Mouse (Mus musculus) testis, adult 2 months (tissue): ENCODE results near the gene Trio. TPM values are rescaled to one million over a fixed set of nuclear protein-coding genes. Genes with fewer than 3 reads are reported as not detected.

ENCODE experiments used
- H3K27ac ChIP-seq: fragments of 200-500 bp; 2 replicates; pipeline ENCODE4 v1.5.1; 2012; ENCODE audit warnings: low read depth, low read length; ENCODE audit not compliant: control insufficient read depth, insufficient read depth
- H3K27me3 ChIP-seq: fragments of 200-500 bp; 2 replicates; pipeline ENCODE4 v1.6.1; 2012; ENCODE audit warnings: mild to moderate bottlenecking, low read length, moderate library complexity; ENCODE audit not compliant: control insufficient read depth, insufficient read depth
- H3K36me3 ChIP-seq: fragments of 200-500 bp; 2 replicates; pipeline ENCODE4 v1.6.1; 2012; ENCODE audit warnings: mild to moderate bottlenecking, low read length; ENCODE audit not compliant: control insufficient read depth, insufficient read depth
- H3K4me1 ChIP-seq: fragments of 200-500 bp; 2 replicates; pipeline ENCODE4 v1.6.1; 2012; ENCODE audit warnings: low read length; ENCODE audit not compliant: control insufficient read depth, insufficient read depth
- H3K4me3 ChIP-seq: fragments of 200-500 bp; 2 replicates; pipeline ENCODE4 v1.5.1; 2012; ENCODE audit warnings: low read depth, mild to moderate bottlenecking, low read length, moderate library complexity, mixed read lengths; ENCODE audit not compliant: control insufficient read depth
- CTCF ChIP-seq: fragments of 200-500 bp; IDR thresholded peaks from 2 replicates; pipeline ENCODE4 v1.5.1; 2012; ENCODE audit warnings: low read depth, mild to moderate bottlenecking, inconsistent platforms, low read length, moderate library complexity; ENCODE audit not compliant: control insufficient read depth, insufficient read depth, insufficient replicate concordance
- POLR2A ChIP-seq: fragments of 200-500 bp; IDR thresholded peaks from 2 replicates; pipeline ENCODE4 v1.6.1; 2012; ENCODE audit warnings: low read depth, mild to moderate bottlenecking, inconsistent platforms, low read length, moderate library complexity; ENCODE audit not compliant: control insufficient read depth
- polyA plus RNA-seq: library from polyadenylated mRNA; depleted of rRNA; stranded (reverse); fragments of >200 nt; gene quantifications from 2 replicates; pipeline ENCODE4 v1.2.3, GENCODE M21; 2012

Gene Trio
- polyA plus RNA-seq, 1 experiment: 18.8 TPM

GRCm38 (mm10) chr15:27871708-27872107 lies 153.9 kb downstream of the Trio start:
- no peak for TF ChIP-seq CTCF
- TF ChIP-seq POLR2A: no peak; the same call in 1 of the 2 replicates
- no peaks in the 10 kb centered on the region for H3K36me3 ChIP-seq
- no peak overlapping the region for H3K4me3 ChIP-seq
- peak overlapping the region; percentile 23; the same call in 1 of the 2 replicates for H3K27ac ChIP-seq
- H3K27me3 ChIP-seq: no peaks in the 10 kb centered on the region
- H3K4me1 ChIP-seq: peaks cover 2% of the 10 kb centered on the region

DNA sequence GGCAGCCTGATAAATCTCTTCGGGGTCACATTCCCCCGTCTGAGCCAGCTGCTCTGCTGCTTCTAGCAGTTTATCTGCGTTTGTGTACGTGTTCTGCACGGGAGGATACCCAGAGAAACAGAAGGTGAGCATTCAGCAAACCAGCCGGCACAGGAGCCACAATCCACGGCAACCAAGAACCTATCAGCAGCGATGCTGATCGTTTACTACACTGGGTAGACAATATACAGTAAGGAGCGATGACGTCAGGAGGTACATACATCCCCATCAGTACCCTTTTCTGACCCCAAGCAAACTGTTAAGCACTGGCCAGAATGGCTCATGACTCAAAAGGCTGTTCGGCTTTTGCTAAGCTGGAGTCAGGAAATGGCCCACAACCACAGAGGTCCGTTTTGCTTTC lies 154.4 kb downstream of the Trio start:
- H3K4me3 ChIP-seq: peak overlapping the region; percentile 14
- H3K27me3 ChIP-seq: no peaks in the 10 kb centered on the region
- peak overlapping the region; percentile 42; the same call in 1 of the 2 replicates for H3K27ac ChIP-seq
- TF ChIP-seq POLR2A (no peak), CTCF (no peak)
- H3K36me3 ChIP-seq: no peaks in the 10 kb centered on the region
- peaks cover 2% of the 10 kb centered on the region for H3K4me1 ChIP-seq

- Histone ChIP-seq H3K4me3 (no peak overlapping the region), H3K4me1 (peaks cover 2% of the 10 kb centered on the region), H3K27me3 (no peaks in the 10 kb centered on the region), H3K27ac (no peak overlapping the region), H3K36me3 (no peaks in the 10 kb centered on the region)
- TF ChIP-seq POLR2A (no peak), CTCF (no peak)
Measured at GRCm38 (mm10) chr15:27869001-27869400, 156.6 kb downstream of the Trio start.

- H3K27ac ChIP-seq: no peak overlapping the region
- no peak overlapping the region for H3K4me3 ChIP-seq
- TF ChIP-seq CTCF (no peak), POLR2A (no peak)
- H3K4me1 ChIP-seq: peaks cover 2% of the 10 kb centered on the region
- no peaks in the 10 kb centered on the region for H3K36me3 ChIP-seq
- no peaks in the 10 kb centered on the region for H3K27me3 ChIP-seq
Measured at GRCm38 (mm10) chr15:27867831-27868230, 157.8 kb downstream of the Trio start.

DNA sequence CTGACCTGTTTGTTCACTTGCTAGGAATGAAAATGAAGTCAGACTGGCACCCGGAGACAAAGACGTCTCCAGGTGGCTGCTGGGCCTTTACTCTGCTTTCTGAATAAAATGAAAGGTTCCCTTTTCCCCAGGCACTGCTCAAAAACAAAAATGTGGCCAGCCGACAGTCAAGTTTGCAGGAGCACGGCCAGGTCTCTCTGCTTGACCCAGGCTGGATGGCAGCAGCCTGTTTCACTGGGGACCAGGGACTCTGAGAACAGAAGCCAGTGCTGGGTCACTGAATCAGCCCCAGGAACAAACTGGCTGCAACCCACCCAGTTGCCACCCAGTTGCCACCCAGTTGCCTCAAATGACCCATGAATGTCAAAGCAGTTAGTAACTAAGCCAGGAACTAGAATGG lies 159.2 kb downstream of the Trio start:
- TF ChIP-seq POLR2A (no peak), CTCF (no peak)
- H3K4me1 ChIP-seq: no peaks in the 10 kb centered on the region; the same call in 1 of the 2 replicates
- no peak overlapping the region for H3K27ac ChIP-seq
- H3K4me3 ChIP-seq: no peak overlapping the region
- no peaks in the 10 kb centered on the region for H3K27me3 ChIP-seq
- no peaks in the 10 kb centered on the region for H3K36me3 ChIP-seq

- Histone ChIP-seq H3K36me3 (no peaks in the 10 kb centered on the region), H3K27ac (no peak overlapping the region), H3K27me3 (no peaks in the 10 kb centered on the region), H3K4me3 (no peak overlapping the region), H3K4me1 (no peaks in the 10 kb centered on the region; the same call in 1 of the 2 replicates)
- TF ChIP-seq POLR2A (no peak), CTCF (no peak)
Measured at GRCm38 (mm10) chr15:27866053-27866452, 159.6 kb downstream of the Trio start.

- no peaks in the 10 kb centered on the region for H3K4me1 ChIP-seq
- H3K27me3 ChIP-seq: no peaks in the 10 kb centered on the region
- no peak overlapping the region for H3K27ac ChIP-seq
- no peak for TF ChIP-seq POLR2A
- no peak for TF ChIP-seq CTCF
- no peak overlapping the region for H3K4me3 ChIP-seq
- H3K36me3 ChIP-seq: no peaks in the 10 kb centered on the region
Measured at GRCm38 (mm10) chr15:27864397-27864796, 161.3 kb downstream of the Trio start.

DNA sequence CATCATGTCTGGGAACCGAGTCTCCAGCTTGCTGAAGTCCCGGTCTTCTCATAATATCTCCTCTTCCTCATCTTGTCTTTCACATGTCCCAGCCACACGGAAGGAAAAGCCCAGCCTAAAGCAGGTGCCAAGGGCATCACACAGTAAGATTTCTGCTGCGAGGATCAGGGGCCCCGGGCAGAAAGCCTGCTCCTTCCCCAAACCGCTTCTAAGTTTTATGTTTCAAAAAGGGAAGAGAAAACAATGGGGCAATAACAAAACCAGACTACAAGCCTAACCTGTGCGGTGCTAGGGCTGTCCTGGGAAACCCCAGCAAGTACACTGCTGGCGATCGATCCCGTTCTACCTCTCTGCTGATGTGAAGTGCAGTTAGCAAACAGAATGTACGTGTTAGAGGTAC lies 162.7 kb downstream of the Trio start:
- Histone ChIP-seq H3K4me1 (no peaks in the 10 kb centered on the region), H3K27ac (no peak overlapping the region), H3K4me3 (no peak overlapping the region), H3K27me3 (no peaks in the 10 kb centered on the region), H3K36me3 (no peaks in the 10 kb centered on the region)
- TF ChIP-seq CTCF (no peak), POLR2A (no peak)

- no peaks in the 10 kb centered on the region for H3K27me3 ChIP-seq
- peaks cover 3% of the 10 kb centered on the region for H3K4me1 ChIP-seq
- no peak overlapping the region for H3K27ac ChIP-seq
- no peaks in the 10 kb centered on the region for H3K36me3 ChIP-seq
- no peak for TF ChIP-seq POLR2A
- no peak for TF ChIP-seq CTCF
- H3K4me3 ChIP-seq: no peak overlapping the region
Measured at GRCm38 (mm10) chr15:27860439-27860838, 165.2 kb downstream of the Trio start.
